Mouse (Mus musculus): ENCODE results near the gene Mei1. TPM values are rescaled to one million over a fixed set of nuclear protein-coding genes. Genes with fewer than 3 reads are reported as not detected.

The Mei1 gene
- polyA plus RNA-seq, 1 experiment from 2014 or later = 0.05 TPM

GRCm38 (mm10) chr15:82145408-82145807, 75.6 kb downstream of the Mei1 start:
- peak overlapping the region; percentile 97 for H3K27ac ChIP-seq
- H3K9me3 ChIP-seq = no peaks in the 10 kb centered on the region
- H3K27me3 ChIP-seq = no peaks in the 10 kb centered on the region
- WGBS = 57% methylated on average over 2 of the region's 2 CpGs
- no peak for ATAC-seq (ENCODE audit: insufficient number of reproducible peaks, low FRiP score, low TSS enrichment, low read depth)
- no peak overlapping the region for H3K4me2 ChIP-seq
- peaks cover 28% of the 10 kb centered on the region for H3K4me1 ChIP-seq
- peaks cover 11% of the 10 kb centered on the region for H3K36me3 ChIP-seq
- no peak overlapping the region for H3K9ac ChIP-seq
- H3K4me3 ChIP-seq = no peak overlapping the region

- ATAC-seq (ENCODE audit: insufficient number of reproducible peaks, low FRiP score, low TSS enrichment, low read depth) = no peak
- H3K4me1 ChIP-seq = peaks cover 33% of the 10 kb centered on the region
- 16% methylated on average over 11 of the region's 11 CpGs for WGBS
Measured at GRCm38 (mm10) chr15:82145851-82146769, 76.3 kb downstream of the Mei1 start.

GRCm38 (mm10) chr15:82146770-82147610, 77.2 kb downstream of the Mei1 start, which contains the start of gene Srebf2:
TSS of gene Srebf2 (plus strand) at chr15:82147181.
- Histone ChIP-seq H3K4me2 (peak within 1 kb of the TSS; percentile 72), H3K36me3 (no peaks in the 10 kb centered on the region; the same call in 1 of the 2 replicates), H3K27ac (peak within 1 kb of the TSS; percentile 97), H3K4me3 (peak within 1 kb of the TSS; percentile 79), H3K9me3 (no peaks in the 10 kb centered on the region), H3K9ac (peak within 1 kb of the TSS; percentile 78), H3K4me1 (peaks cover 34% of the 10 kb centered on the region), H3K27me3 (no peaks in the 10 kb centered on the region)
- peak; percentile 95 for ATAC-seq (ENCODE audit: insufficient number of reproducible peaks, low FRiP score, low TSS enrichment, low read depth)
- under 1% methylated on average over 66 of the region's 79 CpGs for WGBS

More at GRCm38 (mm10) chr15:82145851-82146769, 76.3 kb downstream of the Mei1 start:
- Histone ChIP-seq H3K4me2 (peak overlapping the region; percentile 72), H3K4me3 (peak overlapping the region; percentile 79), H3K27ac (peak overlapping the region; percentile 97), H3K9ac (peak overlapping the region; percentile 14; the same call in 1 of the 2 replicates), H3K9me3 (no peaks in the 10 kb centered on the region), H3K27me3 (no peaks in the 10 kb centered on the region), H3K36me3 (peaks cover 4% of the 10 kb centered on the region)

- H3K9ac ChIP-seq = peak overlapping the region; percentile 78
- peak overlapping the region; percentile 79 for H3K4me3 ChIP-seq
- peak; percentile 4; the same call in 1 of the 2 replicates for ATAC-seq (ENCODE audit: insufficient number of reproducible peaks, low FRiP score, low TSS enrichment, low read depth)
- WGBS = under 1% methylated on average over 37 of the region's 50 CpGs
- peak overlapping the region; percentile 97 for H3K27ac ChIP-seq
- no peaks in the 10 kb centered on the region for H3K27me3 ChIP-seq
- H3K4me1 ChIP-seq = peaks cover 40% of the 10 kb centered on the region
- H3K36me3 ChIP-seq = no peaks in the 10 kb centered on the region; the same call in 1 of the 2 replicates
- H3K4me2 ChIP-seq = peak overlapping the region; percentile 72
- no peaks in the 10 kb centered on the region for H3K9me3 ChIP-seq
Measured at GRCm38 (mm10) chr15:82147611-82148111, 77.9 kb downstream of the Mei1 start.

- H3K36me3 ChIP-seq = no peaks in the 10 kb centered on the region; the same call in 1 of the 2 replicates
- peak overlapping the region; percentile 78 for H3K9ac ChIP-seq
- peak overlapping the region; percentile 97 for H3K27ac ChIP-seq
- H3K4me1 ChIP-seq = peaks cover 44% of the 10 kb centered on the region
- H3K4me2 ChIP-seq = peak overlapping the region; percentile 72
- WGBS = 13% methylated on average over 9 of the region's 9 CpGs
- peak overlapping the region; percentile 79 for H3K4me3 ChIP-seq
- H3K9me3 ChIP-seq = no peaks in the 10 kb centered on the region
- H3K27me3 ChIP-seq = no peaks in the 10 kb centered on the region
- ATAC-seq (ENCODE audit: insufficient number of reproducible peaks, low FRiP score, low TSS enrichment, low read depth) = no peak
Measured at GRCm38 (mm10) chr15:82148510-82148911, 78.7 kb downstream of the Mei1 start.

- H3K9ac ChIP-seq = no peak overlapping the region
- no peak overlapping the region for H3K27ac ChIP-seq
- no peak for ATAC-seq (ENCODE audit: insufficient number of reproducible peaks, low FRiP score, low TSS enrichment, low read depth)
- no peak overlapping the region for H3K4me2 ChIP-seq
- H3K9me3 ChIP-seq = no peaks in the 10 kb centered on the region
- peaks cover 45% of the 10 kb centered on the region for H3K4me1 ChIP-seq
- no peaks in the 10 kb centered on the region for H3K27me3 ChIP-seq
- H3K36me3 ChIP-seq = no peaks in the 10 kb centered on the region; the same call in 1 of the 2 replicates
- no peak overlapping the region for H3K4me3 ChIP-seq
Measured at GRCm38 (mm10) chr15:82150042-82150441, 80.2 kb downstream of the Mei1 start.

GRCm38 (mm10) chr15:82151176-82151575, 81.4 kb downstream of the Mei1 start:
- no peak overlapping the region for H3K27ac ChIP-seq
- no peak overlapping the region for H3K4me2 ChIP-seq
- H3K9me3 ChIP-seq = no peaks in the 10 kb centered on the region
- no peak overlapping the region for H3K4me3 ChIP-seq
- H3K36me3 ChIP-seq = no peaks in the 10 kb centered on the region; the same call in 1 of the 2 replicates
- no peak overlapping the region for H3K9ac ChIP-seq
- H3K27me3 ChIP-seq = no peaks in the 10 kb centered on the region
- peaks cover 39% of the 10 kb centered on the region for H3K4me1 ChIP-seq
- 84% methylated on average over 4 of the region's 4 CpGs for WGBS
- ATAC-seq (ENCODE audit: insufficient number of reproducible peaks, low FRiP score, low TSS enrichment, low read depth) = no peak

GRCm38 (mm10) chr15:82152022-82152421, 82.2 kb downstream of the Mei1 start:
- no peak overlapping the region for H3K9ac ChIP-seq
- peaks cover 35% of the 10 kb centered on the region for H3K4me1 ChIP-seq
- H3K4me3 ChIP-seq = no peak overlapping the region
- H3K27ac ChIP-seq = peak overlapping the region; percentile 60
- H3K27me3 ChIP-seq = no peaks in the 10 kb centered on the region
- WGBS = 78% methylated on average over 12 of the region's 12 CpGs
- no peaks in the 10 kb centered on the region for H3K9me3 ChIP-seq
- no peaks in the 10 kb centered on the region; the same call in 1 of the 2 replicates for H3K36me3 ChIP-seq
- no peak overlapping the region for H3K4me2 ChIP-seq
- no peak for ATAC-seq (ENCODE audit: insufficient number of reproducible peaks, low FRiP score, low TSS enrichment, low read depth)

- ATAC-seq (ENCODE audit: insufficient number of reproducible peaks, low FRiP score, low TSS enrichment, low read depth) = no peak
- Histone ChIP-seq H3K36me3 (no peaks in the 10 kb centered on the region; the same call in 1 of the 2 replicates), H3K4me2 (no peak overlapping the region), H3K4me1 (peaks cover 37% of the 10 kb centered on the region), H3K9ac (no peak overlapping the region), H3K27me3 (no peaks in the 10 kb centered on the region), H3K9me3 (no peaks in the 10 kb centered on the region), H3K27ac (peak overlapping the region; percentile 60), H3K4me3 (no peak overlapping the region)
- WGBS = 61% methylated on average over 7 of the region's 7 CpGs
Measured at GRCm38 (mm10) chr15:82152435-82152834, 82.6 kb downstream of the Mei1 start.

- H3K36me3 ChIP-seq = no peaks in the 10 kb centered on the region; the same call in 1 of the 2 replicates
- H3K27ac ChIP-seq = no peak overlapping the region
- no peak overlapping the region for H3K4me2 ChIP-seq
- no peaks in the 10 kb centered on the region for H3K27me3 ChIP-seq
- no peaks in the 10 kb centered on the region for H3K9me3 ChIP-seq
- no peak for ATAC-seq (ENCODE audit: insufficient number of reproducible peaks, low FRiP score, low TSS enrichment, low read depth)
- H3K4me1 ChIP-seq = peaks cover 52% of the 10 kb centered on the region
- H3K4me3 ChIP-seq = no peak overlapping the region
- no peak overlapping the region for H3K9ac ChIP-seq
- 87% methylated on average over 6 of the region's 6 CpGs for WGBS
Measured at GRCm38 (mm10) chr15:82156298-82156697, 86.5 kb downstream of the Mei1 start.

- no peaks in the 10 kb centered on the region for H3K27me3 ChIP-seq
- H3K36me3 ChIP-seq = no peaks in the 10 kb centered on the region
- no peak overlapping the region for H3K4me2 ChIP-seq
- ATAC-seq (ENCODE audit: insufficient number of reproducible peaks, low FRiP score, low TSS enrichment, low read depth) = no peak
- WGBS = 70% methylated on average over 10 of the region's 10 CpGs
- H3K4me1 ChIP-seq = peaks cover 58% of the 10 kb centered on the region
- H3K4me3 ChIP-seq = no peak overlapping the region
- H3K27ac ChIP-seq = no peak overlapping the region
- no peaks in the 10 kb centered on the region for H3K9me3 ChIP-seq
- H3K9ac ChIP-seq = no peak overlapping the region
Measured at GRCm38 (mm10) chr15:82156902-82157301, 87.1 kb downstream of the Mei1 start.

Data from limb, embryonic 15.5 days (tissue).